Mouse (Mus musculus) CH12.LX (cell line): ENCODE data around the gene Phyh. TPM values are rescaled to one million over a fixed set of nuclear protein-coding genes. Genes with fewer than 3 reads are reported as not detected.

Source experiments
- DNase-seq: peaks from one replicate; pipeline ENCODE4 v3.0.0-alpha.2; 2013; ENCODE audit errors: extremely low read depth
- H3K27ac ChIP-seq: 2 replicates; pipeline ENCODE4 v1.5.1; 2012; ENCODE audit warnings: low read depth, mild to moderate bottlenecking, control low read depth, moderate library complexity; ENCODE audit not compliant: insufficient read depth
- H3K27me3 ChIP-seq: replicated peaks from 2 replicates; pipeline ENCODE3; 2012; ENCODE audit warnings: inconsistent platforms
- H3K36me3 ChIP-seq, 2 experiments: replicated peaks in 1 of 2; 2 replicates each; pipeline versions ENCODE3 to v1.6.1; 2012; ENCODE audit warnings: inconsistent platforms in 1 of 2, low read length in 1 of 2, mild to moderate bottlenecking in 1 of 2, mixed read lengths in 1 of 2, moderate library complexity in 1 of 2; ENCODE audit not compliant: control insufficient read depth in 1 of 2, insufficient read depth in 1 of 2
- H3K4me1 ChIP-seq, 2 experiments: 2 replicates each; pipeline ENCODE4 v1.6.1; 2012; ENCODE audit warnings: inconsistent platforms in 1 of 2, moderate library complexity in 1 of 2; ENCODE audit not compliant: insufficient read depth in 2 of 2, control insufficient read depth in 1 of 2
- H3K4me2 ChIP-seq: 2 replicates; pipeline ENCODE4 v1.6.1; 2012; ENCODE audit warnings: low read depth, mild to moderate bottlenecking, control low read depth; ENCODE audit not compliant: poor library complexity, insufficient read depth, severe bottlenecking
- H3K4me3 ChIP-seq, 3 experiments: fragments of 150-350 bp in 1 of 3; sonication (generic) in 1 of 3; replicated peaks in 1 of 3; 2 replicates each; pipeline versions ENCODE3 to v1.5.1; 2011 to 2012; ENCODE audit warnings: low read depth in 2 of 3, low read length in 2 of 3, mild to moderate bottlenecking in 2 of 3, moderate library complexity in 2 of 3, control low read depth in 1 of 3, improper control_type of control experiment in 1 of 3, inconsistent platforms in 1 of 3, mixed read lengths in 1 of 3; ENCODE audit not compliant: poor library complexity in 1 of 3
- H3K79me2 ChIP-seq: replicated peaks from 2 replicates; pipeline ENCODE4 v1.6.1; 2012; ENCODE audit warnings: mild to moderate bottlenecking, moderate library complexity; ENCODE audit not compliant: control insufficient read depth, poor library complexity, insufficient read depth, severe bottlenecking; ENCODE audit errors: extremely low read depth
- H3K9ac ChIP-seq: 2 replicates; pipeline ENCODE4 v1.6.1; 2012; ENCODE audit warnings: low read depth, mild to moderate bottlenecking, control low read depth, moderate library complexity; ENCODE audit not compliant: insufficient read depth
- H3K9me3 ChIP-seq: replicated peaks from 2 replicates; pipeline ENCODE3; 2012; ENCODE audit warnings: low read length, inconsistent platforms, mixed read lengths
- BHLHE40 ChIP-seq: IDR thresholded peaks from 2 replicates; pipeline ENCODE4 v1.6.1; 2011; ENCODE audit warnings: mild to moderate bottlenecking, low read depth, low read length, improper control_type of control experiment
- CHD1 ChIP-seq: IDR thresholded peaks from 2 replicates; pipeline ENCODE4 v1.6.1; 2012; ENCODE audit warnings: low read depth, low read length, improper control_type of control experiment, inconsistent platforms
- E2F4 ChIP-seq: IDR thresholded peaks from 2 replicates; pipeline ENCODE4 v1.6.1; 2011; ENCODE audit warnings: low read depth, low read length, improper control_type of control experiment; ENCODE audit not compliant: insufficient replicate concordance
- ELF1 ChIP-seq: IDR thresholded peaks from 2 replicates; pipeline ENCODE4 v1.6.1; 2014; ENCODE audit warnings: low read depth, mild to moderate bottlenecking, inconsistent platforms, low read length, improper control_type of control experiment
- JUN ChIP-seq: IDR thresholded peaks from 2 replicates; pipeline ENCODE4 v1.6.1; 2011; ENCODE audit warnings: low read depth, mild to moderate bottlenecking, low read length, improper control_type of control experiment, moderate library complexity; ENCODE audit not compliant: insufficient read depth
- JUND ChIP-seq: conservative IDR thresholded peaks from 2 replicates; pipeline ENCODE4 v1.6.1; 2011; ENCODE audit warnings: low read depth, low read length, improper control_type of control experiment
- MEF2A ChIP-seq: IDR thresholded peaks from 2 replicates; pipeline ENCODE4 v1.6.1; 2014; ENCODE audit warnings: low read depth, mild to moderate bottlenecking, inconsistent platforms, low read length, improper control_type of control experiment, borderline replicate concordance
- MXI1 ChIP-seq: IDR thresholded peaks from 2 replicates; pipeline ENCODE4 v1.6.1; 2011; ENCODE audit warnings: mild to moderate bottlenecking, low read depth, low read length, improper control_type of control experiment
- POLR2A ChIP-seq: IDR thresholded peaks from 2 replicates; pipeline ENCODE4 v1.6.1; 2011; ENCODE audit warnings: low read depth, mild to moderate bottlenecking, improper control_type of control experiment, low read length
- RAD21 ChIP-seq: IDR thresholded peaks from 2 replicates; pipeline ENCODE4 v1.6.1; 2011; ENCODE audit warnings: low read depth, mild to moderate bottlenecking, low read length, improper control_type of control experiment, moderate library complexity
- RCOR1 ChIP-seq: conservative IDR thresholded peaks from 2 replicates; pipeline ENCODE4 v1.6.1; 2012; ENCODE audit warnings: low read depth, mild to moderate bottlenecking, inconsistent platforms, low read length, improper control_type of control experiment
- SIN3A ChIP-seq: IDR thresholded peaks from 2 replicates; pipeline ENCODE4 v1.6.1; 2012; ENCODE audit warnings: low read length, improper control_type of control experiment, inconsistent platforms
- SMC3 ChIP-seq: IDR thresholded peaks from 2 replicates; pipeline ENCODE4 v1.6.1; 2011; ENCODE audit warnings: low read depth, low read length, improper control_type of control experiment
- USF1 ChIP-seq: IDR thresholded peaks from 2 replicates; pipeline ENCODE4 v1.6.1; 2014; ENCODE audit warnings: low read depth, mild to moderate bottlenecking, inconsistent platforms, low read length, improper control_type of control experiment
- USF2 ChIP-seq: conservative IDR thresholded peaks from 2 replicates; pipeline ENCODE4 v1.6.1; 2011; ENCODE audit warnings: low read depth, low read length, improper control_type of control experiment
- ZC3H11A ChIP-seq: IDR thresholded peaks from 2 replicates; pipeline ENCODE4 v1.6.1; 2012; ENCODE audit warnings: low read depth, mild to moderate bottlenecking, inconsistent platforms, low read length, improper control_type of control experiment
- ZKSCAN1 ChIP-seq: IDR thresholded peaks from 2 replicates; pipeline ENCODE4 v1.6.1; 2012; ENCODE audit warnings: low read depth, inconsistent platforms, low read length, improper control_type of control experiment, borderline replicate concordance
- dilution Hi-C: fragments of 300-500 bp; cut with MboI; formaldehyde crosslinking; loops from 2 replicates; pipeline ENCODE4 v1.14.3; 2020; ENCODE audit warnings: low sequenced_read_pairs; ENCODE audit not compliant: extremely low pct_unique_long_range_greater_than_20kb, extremely low pct_ligation_motif_present
- in situ Hi-C: fragments of 300-500 bp; cut with MboI; formaldehyde crosslinking; loops from 3 replicates; pipeline ENCODE4 v1.14.3; 2019; ENCODE audit warnings: low sequenced_read_pairs, low pct_ligation_motif_present, low pct_unique_long_range_greater_than_20kb, mixed read lengths
- polyA plus RNA-seq: library from polyadenylated mRNA; unstranded; fragments of >175 nt; gene quantifications from 2 replicates; pipeline ENCODE4 v1.2.1, GENCODE M21; 2012; ENCODE audit warnings: low read depth; ENCODE audit not compliant: insufficient read length
- total RNA-seq, 2 experiments: library from RNA; depleted of rRNA; stranded (reverse); fragments of 300-350 nt in 1 of 2; fragments of >200 nt in 1 of 2; gene quantifications; 2 replicates each; pipeline ENCODE4 v1.2.3; 2012 to 2014

The Phyh gene
- total and polyA plus RNA-seq, 3 experiments, result 12.5 to 24.2 (median 17.2) TPM

DNA sequence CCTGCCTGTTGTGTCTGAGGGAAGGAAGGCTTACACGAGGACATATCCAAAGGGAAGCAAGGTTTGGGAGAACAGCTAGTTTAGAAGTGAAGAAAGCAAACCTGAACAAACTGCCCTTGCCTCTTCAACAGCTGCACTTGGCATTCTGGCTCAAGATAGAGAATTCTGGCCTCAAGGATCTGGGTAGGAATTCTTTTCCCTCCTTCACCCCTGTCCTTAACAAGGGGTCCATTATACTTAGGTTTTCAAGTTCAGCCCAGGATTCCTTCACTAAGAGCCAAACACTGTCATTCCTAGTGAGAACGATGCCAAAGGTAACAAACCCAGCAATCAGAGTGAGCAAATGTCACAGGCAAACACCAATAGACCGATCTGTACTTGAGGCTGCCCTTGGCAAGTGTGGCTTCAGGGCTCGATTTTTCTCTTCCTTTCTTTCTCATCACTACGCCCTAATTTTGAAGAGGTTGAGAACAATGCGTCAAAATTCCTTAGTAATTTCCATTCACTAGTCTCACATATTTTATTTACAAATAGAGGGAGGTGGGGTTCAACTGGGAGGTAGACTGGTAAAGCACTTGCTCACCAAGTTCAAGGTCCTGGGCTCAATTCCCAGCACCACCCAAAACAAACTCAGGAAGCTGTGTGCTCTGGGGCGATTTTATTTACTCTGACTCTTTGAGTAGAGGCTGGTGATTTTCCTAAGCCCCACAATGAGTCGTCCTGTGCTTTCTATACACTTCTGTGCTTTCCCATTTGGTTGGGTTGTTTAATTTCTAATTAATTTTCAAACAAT, 68.8 kb downstream of the Phyh start:
- dilution Hi-C loops (no loop called here), in situ Hi-C loops (no loop called here)

More for the DNA sequence above, 68.8 kb downstream of the Phyh start:
- Histone ChIP-seq H3K79me2 (no peaks in the 10 kb centered on the region), H3K36me3 (peaks cover 26 to 44% of the 10 kb centered on the region in 2 experiments), H3K4me2 (no peak overlapping the region), H3K9ac (no peak overlapping the region), H3K27ac (no peak overlapping the region), H3K4me3 (no peak overlapping the region), H3K27me3 (no peaks in the 10 kb centered on the region), H3K9me3 (no peaks in the 10 kb centered on the region), H3K4me1 (peaks cover 0 to 16% of the 10 kb centered on the region in 2 experiments; a peak in 2 of 4 replicates)
- no peak for DNase-seq
- TF ChIP-seq USF2, result no peak
- no peak for TF ChIP-seq E2F4
- TF ChIP-seq CHD1, result no peak
- TF ChIP-seq SIN3A, result no peak
- TF ChIP-seq RAD21, result no peak
- TF ChIP-seq BHLHE40, result no peak
- TF ChIP-seq SMC3, result no peak
- TF ChIP-seq MXI1, result no peak
- no peak for TF ChIP-seq MEF2A
- no peak for TF ChIP-seq ZC3H11A
- TF ChIP-seq ELF1, result no peak
- TF ChIP-seq JUND, result no peak
- TF ChIP-seq ZKSCAN1, result no peak
- no peak for TF ChIP-seq USF1
- TF ChIP-seq JUN, result no peak
- no peak for TF ChIP-seq RCOR1
- TF ChIP-seq POLR2A, result no peak

Other genes starting within 250 kb of the Phyh start
- gene Bend7, start 201.2 kb upstream of the Phyh start, total RNA-seq (2012; rRNA removed), result not detected in 2 replicates
- gene Bend7, start 201.2 kb upstream of the Phyh start, total RNA-seq (2014; rRNA removed), result not detected in 2 replicates
- not detected in 2 replicates for gene Bend7, start 201.2 kb upstream of the Phyh start, polyA plus RNA-seq
- gene Sephs1, start 37.5 kb upstream of the Phyh start, total RNA-seq (2012; rRNA removed), result 39.5 and 55.4 TPM in 2 replicates
- 85.8 and 86.3 TPM in 2 replicates for gene Sephs1, start 37.5 kb upstream of the Phyh start, total RNA-seq (2014; rRNA removed)
- gene Sephs1, start 37.5 kb upstream of the Phyh start, polyA plus RNA-seq, result 53.8 and 62.0 TPM in 2 replicates
- not detected in 2 replicates for gene Ucma, start 57.1 kb downstream of the Phyh start, total RNA-seq (2012; rRNA removed)
- not detected in 2 replicates for gene Ucma, start 57.1 kb downstream of the Phyh start, total RNA-seq (2014; rRNA removed)
- gene Ucma, start 57.1 kb downstream of the Phyh start, polyA plus RNA-seq, result not detected in 2 replicates
- gene Mcm10, start 93.8 kb downstream of the Phyh start, total RNA-seq (2012; rRNA removed), result 73.6 and 87.3 TPM in 2 replicates
- 65.2 and 72.6 TPM in 2 replicates for gene Mcm10, start 93.8 kb downstream of the Phyh start, total RNA-seq (2014; rRNA removed)
- 104 and 122 TPM in 2 replicates for gene Mcm10, start 93.8 kb downstream of the Phyh start, polyA plus RNA-seq
- 19.8 and 25.1 TPM in 2 replicates for gene Optn, start 145.0 kb downstream of the Phyh start, total RNA-seq (2012; rRNA removed)
- gene Optn, start 145.0 kb downstream of the Phyh start, total RNA-seq (2014; rRNA removed), result 27.2 and 28.0 TPM in 2 replicates
- 37.3 and 40.6 TPM in 2 replicates for gene Optn, start 145.0 kb downstream of the Phyh start, polyA plus RNA-seq
- not detected in 2 replicates for gene Ccdc3, start 218.8 kb downstream of the Phyh start, total RNA-seq (2012; rRNA removed)
- not detected in 2 replicates for gene Ccdc3, start 218.8 kb downstream of the Phyh start, total RNA-seq (2014; rRNA removed)
- gene Ccdc3, start 218.8 kb downstream of the Phyh start, polyA plus RNA-seq, result not detected in 2 replicates